Mouse (Mus musculus) left cerebral cortex, postnatal 36 days (tissue): ENCODE measurements around the gene Armh2. TPM values are rescaled to one million over a fixed set of nuclear protein-coding genes. Genes with fewer than 3 reads are reported as not detected.
"Not testable (repeated sequence)": the region's sequence is repeated elsewhere in the genome, so short reads cannot be mapped to it uniquely, and the experiment has no call there.

ENCODE experiments used
- DNase-seq, 2 experiments: peaks; one replicate each; pipeline ENCODE4 v3.0.0; 2021 to 2022; ENCODE audit warnings: low spot score in 2 of 2, mixed read lengths in 1 of 2
- intact Hi-C: fragments of 180-260 bp; cut with DNase I; formaldehyde crosslinking; loops from one replicate; pipeline ENCODE4 v1.15.1; 2025
- total RNA-seq, 2 experiments: library from RNA; stranded (reverse); gene quantifications; 2 replicates each; pipeline ENCODE4 v1.2.3; 2021

The Armh2 gene
- total RNA-seq, 2 experiments from 2014 or later = not detected

- intact Hi-C loops = no loop called here
- peak in 1 of 2 experiments; percentile 18 for DNase-seq
Observed at GRCm38 (mm10) chr13:24751396-24751795, 10.4 kb downstream of the Armh2 start.

GRCm38 (mm10) chr13:24756756-24757155 is 15.7 kb downstream of the Armh2 start:
- DNase-seq = no peak
- intact Hi-C loops = no loop called here

- intact Hi-C loops = no loop called here
- DNase-seq = no peak
Observed at GRCm38 (mm10) chr13:24757820-24758564, 17.0 kb downstream of the Armh2 start.

GRCm38 (mm10) chr13:24759451-24759850 is 18.4 kb downstream of the Armh2 start:
- intact Hi-C loops = no loop called here
- DNase-seq = no peak

GRCm38 (mm10) chr13:24760351-24760870 is 19.4 kb downstream of the Armh2 start:
- no peak for DNase-seq
- intact Hi-C loops = no loop called here

- intact Hi-C loops = no loop called here
- DNase-seq = no peak
Observed at GRCm38 (mm10) chr13:24761083-24761402, 20.0 kb downstream of the Armh2 start.

GRCm38 (mm10) chr13:24761403-24762227 is 20.6 kb downstream of the Armh2 start, which contains the start of gene Gmnn:
Gmnn (minus strand) TSS chr13:24761923.
- peak; percentile 77 to 84 for DNase-seq
- intact Hi-C loops = no loop called here

- intact Hi-C loops = no loop called here
Observed at GRCm38 (mm10) chr13:24762254-24762653, 21.2 kb downstream of the Armh2 start.

GRCm38 (mm10) chr13:24767809-24768208 is 26.8 kb downstream of the Armh2 start:
- intact Hi-C loops, DNase-seq: not testable (repeated sequence)

More at GRCm38 (mm10) chr13:24762254-24762653, 21.2 kb downstream of the Armh2 start:
- DNase-seq = no peak

- intact Hi-C loops, DNase-seq: not testable (repeated sequence)
Observed at GRCm38 (mm10) chr13:24771482-24771881, 30.4 kb downstream of the Armh2 start.

- intact Hi-C loops = loop anchor here (5.0 kb wide), 1 partner anchor 294 kb away; no protein-coding TSS in a partner anchor
- DNase-seq = peak; percentile 20 to 21
Observed at GRCm38 (mm10) chr13:24776146-24776844, 35.3 kb downstream of the Armh2 start.

- DNase-seq = no peak
- intact Hi-C loops = loop anchor here (5.0 kb wide), 1 partner anchor 296 kb away; no protein-coding TSS in a partner anchor
Observed at GRCm38 (mm10) chr13:24778026-24778425, 37.0 kb downstream of the Armh2 start.

- DNase-seq = no peak
- intact Hi-C loops = loop anchor here (5.0 kb wide), 1 partner anchor 297 kb away; no protein-coding TSS in a partner anchor
Observed at GRCm38 (mm10) chr13:24778706-24779380, 37.8 kb downstream of the Armh2 start.

- intact Hi-C loops = no loop called here
- DNase-seq = no peak
Observed at GRCm38 (mm10) chr13:24781916-24782315, 40.9 kb downstream of the Armh2 start.

GRCm38 (mm10) chr13:24786014-24786490 is 45.0 kb downstream of the Armh2 start:
- intact Hi-C loops = no loop called here
- DNase-seq = no peak

GRCm38 (mm10) chr13:24787477-24787876 is 46.4 kb downstream of the Armh2 start:
- no peak for DNase-seq
- intact Hi-C loops = no loop called here

GRCm38 (mm10) chr13:24791349-24791748 is 50.3 kb downstream of the Armh2 start:
- intact Hi-C loops = no loop called here
- no peak for DNase-seq

GRCm38 (mm10) chr13:24792411-24793045 is 51.5 kb downstream of the Armh2 start:
- DNase-seq = no peak
- intact Hi-C loops = no loop called here
